Mouse (Mus musculus) midbrain, embryonic 11.5 days (tissue): ENCODE measurements around the gene Lbhd1. TPM values are rescaled to one million over a fixed set of nuclear protein-coding genes. Genes with fewer than 3 reads are reported as not detected.

ENCODE experiments used
- ATAC-seq: fragments of 200-750 bp; cut with Nextera tagmentation; 2 replicates; pipeline ENCODE4 v1.8.0; 2017; ENCODE audit warnings: moderate TSS enrichment, moderate library complexity; ENCODE audit not compliant: low FRiP score
- DNase-seq: peaks from one replicate; pipeline ENCODE4 v3.0.0; 2015; ENCODE audit warnings: low spot score; ENCODE audit errors: missing footprints
- H3K27ac ChIP-seq: fragments of 300-500 bp; sonication (generic); 2 replicates; pipeline ENCODE4 v1.5.1; 2014; ENCODE audit warnings: low read depth, low read length
- H3K27me3 ChIP-seq: fragments of 300-500 bp; sonication (generic); 2 replicates; pipeline ENCODE4 v1.6.1; 2014; ENCODE audit warnings: mild to moderate bottlenecking, low read length, moderate library complexity, mixed read lengths; ENCODE audit not compliant: control insufficient read depth, insufficient read depth
- H3K36me3 ChIP-seq: fragments of 300-500 bp; sonication (generic); 2 replicates; pipeline ENCODE4 v1.6.1; 2014; ENCODE audit warnings: mild to moderate bottlenecking, low read length, moderate library complexity, mixed read lengths; ENCODE audit not compliant: control insufficient read depth, insufficient read depth
- H3K4me1 ChIP-seq: fragments of 300-500 bp; sonication (generic); 2 replicates; pipeline ENCODE4 v1.6.1; 2014; ENCODE audit warnings: low read length; ENCODE audit not compliant: control insufficient read depth, insufficient read depth
- H3K4me2 ChIP-seq: fragments of 300-500 bp; sonication (generic); 2 replicates; pipeline ENCODE4 v1.6.1; 2014; ENCODE audit warnings: mild to moderate bottlenecking, moderate library complexity
- H3K4me3 ChIP-seq: fragments of 300-500 bp; sonication (generic); 2 replicates; pipeline ENCODE4 v1.5.1; 2014; ENCODE audit warnings: low read depth, low read length
- H3K9ac ChIP-seq: fragments of 300-500 bp; sonication (generic); 2 replicates; pipeline ENCODE4 v1.6.1; 2014; ENCODE audit warnings: low read length
- H3K9me3 ChIP-seq: fragments of 300-500 bp; sonication (generic); 2 replicates; pipeline ENCODE4 v1.6.1; 2016; ENCODE audit warnings: low read length; ENCODE audit not compliant: control insufficient read depth
- WGBS: fragments of 180-500 bp; shearing (Covaris S2); extraction: QIAGEN DNeasy Blood & Tissue Kit; methylation state at CpG from one replicate; pipeline ENCODE4 v1.1.7; 2014; 5-methylcytosine and 5-hydroxymethylcytosine counted together
- polyA plus RNA-seq: library from polyadenylated mRNA; unstranded; fragments of >200 nt; fragmentation: Nextera tagmentation; extraction: Ambion mirVana; gene quantifications from 2 replicates; pipeline ENCODE4 v1.2.1, GENCODE M21; 2014

The Lbhd1 gene
- polyA plus RNA-seq, 1 experiment from 2014 or later: 123 TPM

GRCm38 (mm10) chr19:8844371-8845129 is 39.0 kb upstream of the Lbhd1 start:
- H3K4me3 ChIP-seq: no peak overlapping the region

DNA sequence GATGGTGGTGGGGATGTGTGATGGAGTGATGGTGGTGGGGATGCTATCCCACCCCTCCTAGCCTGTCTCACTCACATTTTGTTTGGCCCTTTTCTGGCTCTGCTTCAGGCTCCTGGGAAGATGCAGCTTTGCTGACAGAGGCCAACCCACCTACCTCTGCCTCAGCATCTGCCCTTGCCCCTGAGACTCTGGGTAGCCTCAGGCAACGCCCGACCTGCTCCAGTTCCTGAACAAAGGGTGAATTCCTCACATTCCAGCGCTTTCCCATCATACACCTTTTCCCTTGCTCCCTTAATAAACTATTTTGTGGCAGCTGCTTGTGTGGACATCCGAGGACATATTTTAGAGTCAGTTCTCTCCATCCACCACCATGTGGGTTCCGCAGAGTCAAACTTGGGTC is 35.2 kb upstream of the Lbhd1 start:
- no peaks in the 10 kb centered on the region for H3K27me3 ChIP-seq
- no peaks in the 10 kb centered on the region for H3K4me1 ChIP-seq
- H3K4me3 ChIP-seq: no peak overlapping the region
- H3K4me2 ChIP-seq: no peak overlapping the region
- DNase-seq (no peak), ATAC-seq (no peak)
- peaks cover 15% of the 10 kb centered on the region for H3K36me3 ChIP-seq
- no peak overlapping the region for H3K27ac ChIP-seq
- no peak overlapping the region for H3K9ac ChIP-seq
- WGBS: 83% methylated on average over 5 of the region's 5 CpGs
- no peaks in the 10 kb centered on the region for H3K9me3 ChIP-seq

More at GRCm38 (mm10) chr19:8844371-8845129, 39.0 kb upstream of the Lbhd1 start:
- peaks cover 15% of the 10 kb centered on the region for H3K36me3 ChIP-seq
- no peaks in the 10 kb centered on the region for H3K9me3 ChIP-seq
- H3K4me1 ChIP-seq: peaks cover 14% of the 10 kb centered on the region
- H3K4me2 ChIP-seq: no peak overlapping the region
- no peak for ATAC-seq
- 71% methylated on average over 5 of the region's 5 CpGs for WGBS
- H3K27ac ChIP-seq: no peak overlapping the region
- no peaks in the 10 kb centered on the region for H3K27me3 ChIP-seq
- H3K9ac ChIP-seq: no peak overlapping the region
- peak; percentile 92 for DNase-seq

GRCm38 (mm10) chr19:8850402-8850901 is 33.1 kb upstream of the Lbhd1 start, which contains the start of gene Lrrn4cl:
Gene Lrrn4cl (plus strand): TSS chr19:8850768.
- Histone ChIP-seq H3K27ac (no peak within 1 kb of the TSS), H3K4me2 (no peak within 1 kb of the TSS), H3K27me3 (no peaks in the 10 kb centered on the region), H3K4me3 (no peak within 1 kb of the TSS), H3K36me3 (peaks cover 15% of the 10 kb centered on the region), H3K9me3 (no peaks in the 10 kb centered on the region), H3K9ac (no peak within 1 kb of the TSS), H3K4me1 (no peaks in the 10 kb centered on the region)
- WGBS: 47% methylated on average over 7 of the region's 7 CpGs
- peak; percentile 48; the same call in 1 of the 2 replicates for ATAC-seq
- no peak for DNase-seq

DNA sequence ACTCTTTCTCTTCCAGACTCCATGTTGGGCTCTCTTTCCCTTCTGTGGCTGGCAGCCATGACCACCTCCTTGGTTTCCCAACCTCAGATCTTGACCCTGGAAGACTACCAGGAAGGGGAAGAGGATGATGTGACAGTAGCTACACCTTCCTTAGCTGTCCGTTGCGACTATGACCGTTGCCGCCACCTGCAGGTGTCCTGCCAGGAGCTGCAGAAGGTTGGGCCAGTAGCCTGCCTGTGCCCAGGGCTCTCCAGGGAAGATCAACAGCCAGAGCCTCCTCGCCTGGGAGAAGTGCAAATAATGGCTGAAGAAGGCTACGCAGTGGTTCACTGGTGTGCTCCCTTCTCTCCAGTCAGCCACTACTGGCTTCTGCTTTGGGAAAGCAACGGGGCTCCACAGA is 31.9 kb upstream of the Lbhd1 start:
- Histone ChIP-seq H3K4me1 (no peaks in the 10 kb centered on the region), H3K4me2 (no peak overlapping the region), H3K9ac (no peak overlapping the region), H3K4me3 (no peak overlapping the region), H3K27ac (no peak overlapping the region), H3K27me3 (no peaks in the 10 kb centered on the region), H3K9me3 (no peaks in the 10 kb centered on the region), H3K36me3 (peaks cover 10% of the 10 kb centered on the region)
- ATAC-seq (no peak), DNase-seq (no peak)
- WGBS: 59% methylated on average over 7 of the region's 7 CpGs

DNA sequence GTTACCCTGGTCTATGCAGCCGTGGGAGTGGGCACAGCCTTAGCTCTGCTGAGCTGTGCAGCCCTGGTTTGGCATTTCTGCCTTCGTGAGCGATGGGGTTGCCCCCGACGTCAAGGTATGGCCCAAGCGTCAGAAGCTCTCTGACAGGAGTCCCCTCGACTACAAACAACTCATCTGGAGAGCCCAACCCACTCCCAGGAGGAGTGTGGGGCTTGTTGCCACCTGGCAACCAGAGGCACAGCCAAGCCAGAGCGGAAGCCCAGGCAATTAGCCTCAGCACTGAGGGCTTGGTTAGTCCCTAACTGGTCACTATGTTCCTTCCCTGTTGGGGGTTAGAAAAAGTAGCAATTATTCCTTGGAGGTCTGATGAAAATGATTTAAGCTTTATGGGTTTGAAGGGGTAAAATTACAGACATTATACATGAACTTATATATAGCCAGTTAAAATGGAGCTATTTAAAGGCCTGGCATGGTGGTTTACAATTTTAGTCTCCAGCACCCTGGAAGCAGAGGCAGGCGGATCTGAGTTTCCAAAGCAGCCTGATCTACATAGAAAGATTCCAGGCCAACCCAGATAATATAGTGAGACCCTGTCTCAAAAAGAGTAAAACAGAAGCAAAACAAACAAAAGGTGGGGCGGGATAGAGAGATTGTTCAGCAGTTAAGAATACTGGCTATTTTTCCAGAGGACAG is 31.1 kb upstream of the Lbhd1 start:
- ATAC-seq (no peak), DNase-seq (no peak)
- no peaks in the 10 kb centered on the region for H3K4me1 ChIP-seq
- H3K4me2 ChIP-seq: no peak overlapping the region
- no peak overlapping the region for H3K27ac ChIP-seq
- H3K9ac ChIP-seq: no peak overlapping the region
- H3K36me3 ChIP-seq: peaks cover 6% of the 10 kb centered on the region
- H3K4me3 ChIP-seq: no peak overlapping the region
- no peaks in the 10 kb centered on the region for H3K27me3 ChIP-seq
- WGBS: 60% methylated on average over 10 of the region's 10 CpGs
- no peaks in the 10 kb centered on the region for H3K9me3 ChIP-seq

DNA sequence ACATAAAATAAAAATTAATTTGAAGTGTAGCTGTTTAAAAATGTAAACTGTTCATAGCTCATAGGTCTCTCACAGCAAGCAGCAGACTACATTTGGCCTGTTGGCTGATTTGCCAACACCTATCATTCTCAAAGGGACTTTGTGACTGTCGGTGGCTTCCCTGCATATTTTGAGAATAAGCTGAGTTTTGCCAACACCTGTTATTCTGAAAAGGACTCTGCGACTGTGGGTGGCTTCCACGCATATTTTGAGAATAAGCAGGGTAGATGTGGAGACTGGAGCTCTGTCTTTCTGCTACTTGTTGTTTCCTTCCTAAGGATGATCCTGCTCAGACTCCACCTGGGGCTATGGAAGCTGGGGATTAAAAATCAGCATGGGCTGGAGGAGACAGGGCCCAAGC is 30.4 kb upstream of the Lbhd1 start:
- Histone ChIP-seq H3K4me2 (no peak overlapping the region), H3K27ac (no peak overlapping the region), H3K27me3 (no peaks in the 10 kb centered on the region), H3K4me3 (no peak overlapping the region), H3K9ac (no peak overlapping the region), H3K36me3 (peaks cover 3% of the 10 kb centered on the region), H3K9me3 (no peaks in the 10 kb centered on the region), H3K4me1 (no peaks in the 10 kb centered on the region)
- WGBS: 84% methylated on average over 3 of the region's 3 CpGs
- no peak for DNase-seq
- no peak for ATAC-seq

DNA sequence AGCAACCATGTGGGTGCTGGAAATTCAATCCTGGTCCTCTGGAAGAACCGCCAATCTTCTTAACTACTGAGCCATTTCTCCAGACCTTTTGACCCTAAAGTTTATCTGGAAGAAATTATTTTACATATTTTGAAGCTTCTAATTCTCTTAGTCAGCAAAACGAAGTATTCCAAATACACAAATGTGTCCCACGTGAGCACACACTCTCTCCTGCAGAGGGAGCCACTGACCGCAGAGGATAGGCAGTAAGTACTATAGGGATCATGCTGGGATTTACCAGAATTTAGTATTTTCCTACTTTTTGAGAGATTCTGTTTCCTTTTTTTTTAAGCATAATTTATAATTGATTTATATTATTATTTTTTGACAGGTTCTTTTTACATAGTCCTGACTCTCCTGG is 25.8 kb upstream of the Lbhd1 start:
- H3K4me2 ChIP-seq: no peak overlapping the region
- H3K9me3 ChIP-seq: no peaks in the 10 kb centered on the region
- WGBS: 47% methylated on average over 4 of the region's 4 CpGs
- ATAC-seq (no peak), DNase-seq (peak; percentile 88)
- H3K36me3 ChIP-seq: no peaks in the 10 kb centered on the region
- no peaks in the 10 kb centered on the region for H3K4me1 ChIP-seq
- H3K27ac ChIP-seq: no peak overlapping the region
- no peak overlapping the region for H3K9ac ChIP-seq
- H3K4me3 ChIP-seq: no peak overlapping the region
- H3K27me3 ChIP-seq: no peaks in the 10 kb centered on the region

- Histone ChIP-seq H3K36me3 (no peaks in the 10 kb centered on the region), H3K4me3 (no peak overlapping the region), H3K27ac (no peak overlapping the region), H3K4me2 (no peak overlapping the region), H3K9me3 (no peaks in the 10 kb centered on the region), H3K4me1 (no peaks in the 10 kb centered on the region), H3K9ac (no peak overlapping the region), H3K27me3 (no peaks in the 10 kb centered on the region)
- DNase-seq (no peak), ATAC-seq (no peak)
- 16% methylated on average over 1 of the region's 1 CpGs for whole genome bisulfite sequencing
Measured at GRCm38 (mm10) chr19:8859018-8859417, 24.5 kb upstream of the Lbhd1 start.

- no peak overlapping the region for H3K4me2 ChIP-seq
- H3K27me3 ChIP-seq: no peaks in the 10 kb centered on the region
- no peak overlapping the region for H3K4me3 ChIP-seq
- no peaks in the 10 kb centered on the region for H3K36me3 ChIP-seq
- H3K4me1 ChIP-seq: no peaks in the 10 kb centered on the region
- ATAC-seq (no peak), DNase-seq (no peak)
- no peaks in the 10 kb centered on the region for H3K9me3 ChIP-seq
- WGBS: 83% methylated on average over 6 of the region's 6 CpGs
- H3K9ac ChIP-seq: no peak overlapping the region
- H3K27ac ChIP-seq: no peak overlapping the region
Measured at GRCm38 (mm10) chr19:8864265-8864664, 19.3 kb upstream of the Lbhd1 start.
